Mouse (Mus musculus) heart, postnatal 14 days (tissue): ENCODE results near the gene Eif6. TPM values are rescaled to one million over a fixed set of nuclear protein-coding genes. Genes with fewer than 3 reads are reported as not detected.
"Not testable (repeated sequence)": the region's sequence is repeated elsewhere in the genome, so short reads cannot be mapped to it uniquely, and the experiment has no call there.

Source experiments
- DNase-seq, 2 experiments: peaks; one replicate each; pipeline ENCODE4 v3.0.0; 2021 to 2022
- intact Hi-C: fragments of 180-260 bp; cut with DNase I; formaldehyde crosslinking; loops from one replicate; pipeline ENCODE4 v1.15.1; 2025
- long read RNA-seq, 2 experiments: library from polyadenylated mRNA; stranded (forward); transcript quantifications; one replicate each; pipeline ENCODE4 v2.0.0; 2021
- total RNA-seq, 2 experiments: library from RNA; stranded (reverse); gene quantifications; 2 replicates each; pipeline ENCODE4 v1.2.3; 2021

Gene Eif6
- total RNA-seq, result 10 to 100 TPM; 54.3 to 69.8 TPM
- long read RNA-seq, experiment 1, transcript Eif6-201 (6 exons, 1,500 nt), result major isoform, 97 of 100 reads
- long read RNA-seq, experiment 1, partial matches to known transcripts, result 1 of 100 reads
- long read RNA-seq, experiment 1, other reads (novel, unspliced or antisense), result 2 of 100 reads
- long read RNA-seq, experiment 2, transcript Eif6-201 (6 exons, 1,500 nt), result major isoform, 82 of 87 reads
- long read RNA-seq, experiment 2, partial matches to known transcripts, result 2 of 87 reads
- long read RNA-seq, experiment 2, other reads (novel, unspliced or antisense), result 2 of 87 reads

- DNase-seq, result peak; percentile 83 to 84
- intact Hi-C loops, result no loop called here
These were observed at the start of gene Eif6 for GRCm38 (mm10) chr2:155826630-155827424. Gene Eif6 (minus strand): TSS chr2:155826925.

DNA sequence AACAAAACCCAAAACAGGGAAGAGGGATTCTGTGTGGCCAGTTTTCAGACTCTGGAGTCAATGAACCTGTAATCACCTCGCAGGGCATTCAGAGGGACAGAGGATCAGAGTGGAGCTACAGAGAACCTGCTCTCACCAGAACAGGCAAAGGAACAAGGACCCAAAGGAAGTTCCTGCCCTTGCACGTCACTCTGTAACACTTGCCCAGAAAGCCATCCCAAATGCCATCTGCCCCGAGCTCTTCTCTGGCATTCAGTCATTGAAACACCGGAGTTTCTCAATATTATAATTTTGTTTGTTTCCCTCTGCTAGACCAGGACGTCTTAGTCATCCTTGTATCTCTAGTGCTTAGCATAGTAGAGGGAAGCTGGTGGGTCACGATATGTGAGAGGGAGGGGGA, 46.9 kb upstream of the Eif6 start:
- intact Hi-C loops, result no loop called here
- DNase-seq, result no peak

DNA sequence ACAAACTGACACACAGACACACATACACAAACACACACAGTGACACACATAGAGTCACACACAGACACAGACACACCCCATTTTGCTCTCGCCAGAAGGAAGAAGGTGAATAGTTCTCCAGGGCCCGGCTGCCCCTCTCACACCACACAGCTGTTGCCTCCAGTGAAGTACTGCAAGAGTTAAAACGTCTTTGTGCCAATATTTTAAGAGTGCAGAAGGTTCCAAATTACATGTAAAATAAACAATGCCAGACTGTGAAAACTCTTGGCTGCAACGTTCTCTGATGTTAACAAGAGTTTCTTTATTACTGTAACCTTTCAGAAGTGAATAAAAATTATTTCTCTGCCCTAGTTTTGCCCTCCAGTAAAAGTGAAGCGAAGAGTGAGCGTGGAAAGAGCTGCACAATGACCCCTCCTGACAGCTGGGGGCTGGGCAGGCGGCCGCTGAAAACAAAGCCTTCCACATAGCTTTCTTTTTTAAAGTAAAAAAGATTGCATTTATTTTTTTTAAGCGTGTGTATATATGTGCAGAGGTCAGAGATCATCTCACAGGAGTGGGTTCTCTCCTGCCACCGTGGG, 46.3 kb upstream of the Eif6 start:
- intact Hi-C loops, result no loop called here

GRCm38 (mm10) chr2:155872486-155872885, 45.8 kb upstream of the Eif6 start:
- DNase-seq, result no peak
- intact Hi-C loops, result no loop called here

More for the DNA sequence above, 46.3 kb upstream of the Eif6 start:
- no peak for DNase-seq

DNA sequence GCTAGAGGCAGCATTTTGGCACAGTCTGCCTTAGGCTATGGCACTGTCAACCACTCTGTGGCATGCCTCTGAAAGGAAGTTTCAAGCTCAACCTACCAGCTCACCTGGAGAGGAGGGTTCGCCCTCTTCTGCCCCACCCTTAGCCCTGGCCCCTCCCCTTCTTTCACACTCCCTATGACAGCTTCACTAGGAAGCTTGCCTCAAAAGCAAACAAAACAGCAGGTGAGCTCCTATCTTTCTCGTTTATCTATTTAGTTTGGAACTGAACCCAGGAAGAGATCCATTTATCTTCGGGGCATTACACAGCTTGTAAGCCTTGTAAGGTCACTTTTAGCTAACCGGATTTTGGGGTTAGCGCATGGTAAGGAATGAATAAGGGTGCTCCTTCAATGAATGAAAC, 43.0 kb upstream of the Eif6 start:
- DNase-seq, result no peak
- intact Hi-C loops, result no loop called here

DNA sequence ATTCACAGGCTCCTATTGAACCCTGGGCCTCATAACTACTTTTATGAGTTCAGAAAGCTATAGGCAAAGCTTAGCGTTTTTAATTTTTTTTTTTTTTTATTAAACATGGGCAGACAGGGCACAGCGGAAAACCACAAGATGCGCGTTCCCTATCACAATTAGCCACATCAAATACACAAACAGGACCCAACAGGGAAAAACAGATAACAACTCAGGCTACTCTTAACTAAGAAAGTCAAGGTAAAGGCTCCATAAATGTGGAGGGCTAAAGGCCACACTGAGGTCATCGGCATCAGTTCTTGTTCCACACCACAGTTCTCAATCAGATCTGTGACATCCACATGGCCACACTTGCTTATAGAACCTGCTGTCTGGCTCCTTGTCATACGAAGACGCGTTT, 41.6 kb upstream of the Eif6 start:
- no peak for DNase-seq
- intact Hi-C loops, result no loop called here

DNA sequence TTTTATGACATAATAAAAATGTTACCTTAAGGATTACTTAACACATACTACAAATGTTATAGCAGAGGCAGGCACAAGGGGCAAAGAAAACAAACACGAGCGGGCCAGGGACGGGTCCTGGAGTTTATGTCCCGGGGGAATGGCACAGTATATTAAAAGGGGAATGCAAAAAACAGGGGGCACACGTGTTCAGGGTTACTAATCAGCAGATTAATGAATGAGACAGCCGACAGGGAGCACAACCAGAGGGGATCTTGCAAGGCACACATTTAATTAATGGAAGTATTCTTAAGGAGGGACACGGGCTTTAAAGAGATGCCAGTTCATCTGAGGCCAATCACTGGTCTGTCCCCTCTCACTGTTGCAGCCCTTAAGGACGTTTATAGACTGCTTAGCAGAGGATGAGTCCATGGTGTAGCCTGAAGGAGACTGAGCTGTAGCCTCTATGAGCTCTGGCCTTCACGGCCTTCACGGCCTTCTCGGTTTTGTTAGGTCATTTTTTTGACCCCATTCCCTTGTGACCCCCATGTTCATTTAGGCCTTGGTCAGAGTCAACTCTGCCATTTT, 36.7 kb upstream of the Eif6 start:
- DNase-seq, result no peak
- intact Hi-C loops, result no loop called here

- DNase-seq, result no peak
- intact Hi-C loops, result no loop called here
These were observed 36.0 kb upstream of the Eif6 start for GRCm38 (mm10) chr2:155862573-155863300.

GRCm38 (mm10) chr2:155861581-155861980, 34.9 kb upstream of the Eif6 start:
- DNase-seq, result no peak
- intact Hi-C loops, result no loop called here

GRCm38 (mm10) chr2:155860102-155860501, 33.4 kb upstream of the Eif6 start:
- DNase-seq, result no peak
- intact Hi-C loops, result no loop called here

- DNase-seq, result no peak
- intact Hi-C loops, result no loop called here
These were observed 25.8 kb upstream of the Eif6 start for GRCm38 (mm10) chr2:155852536-155852935.

GRCm38 (mm10) chr2:155850120-155850519, 23.4 kb upstream of the Eif6 start:
- intact Hi-C loops, result no loop called here
- DNase-seq, result no peak

DNA sequence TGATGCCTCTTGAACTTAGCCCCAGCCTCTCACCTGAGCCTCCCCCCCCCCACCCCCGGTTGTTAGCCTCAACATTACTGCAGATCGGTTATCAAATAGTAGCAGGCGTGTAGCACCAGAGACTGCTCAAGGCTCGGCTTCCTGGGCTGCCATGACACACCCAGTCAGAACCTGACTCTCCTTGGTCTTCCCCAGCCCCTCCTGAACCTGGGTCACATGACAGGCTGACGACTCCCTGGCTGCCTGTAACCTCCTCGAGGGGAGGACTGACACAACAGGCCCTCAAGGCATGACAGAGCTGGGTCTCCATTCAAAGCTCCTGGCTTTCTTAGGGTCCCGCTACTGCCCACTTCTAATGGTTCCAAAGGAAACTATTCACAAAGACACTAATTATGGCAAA, 22.7 kb upstream of the Eif6 start:
- no peak for DNase-seq
- intact Hi-C loops, result no loop called here

- intact Hi-C loops, result loop anchor here (1.0 kb wide), 1 partner anchor 98 kb away; no protein-coding TSS in a partner anchor
- peak; percentile 78 to 82 for DNase-seq
These were observed 21.6 kb upstream of the Eif6 start for GRCm38 (mm10) chr2:155848291-155848690.

DNA sequence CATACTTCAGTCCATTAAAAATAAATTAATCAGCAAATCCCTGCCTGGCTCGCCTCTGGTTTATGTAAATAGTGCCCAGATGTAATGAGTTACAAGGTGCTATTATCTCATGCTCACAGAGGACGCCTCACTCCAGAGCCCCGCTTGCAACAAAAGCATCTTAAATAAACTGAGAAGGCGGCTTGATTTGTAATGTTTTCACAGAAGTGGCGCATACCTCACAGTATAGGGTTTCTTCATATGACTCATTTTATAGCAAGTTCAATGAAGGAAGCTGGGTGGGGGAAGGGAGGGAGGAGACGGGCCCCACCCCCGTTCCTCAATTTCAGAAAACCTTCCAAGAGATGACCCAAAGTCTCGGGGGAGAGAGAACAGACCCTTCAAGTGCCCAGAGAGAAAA, 20.2 kb upstream of the Eif6 start:
- intact Hi-C loops, result no loop called here
- DNase-seq, result no peak

- no peak for DNase-seq
- intact Hi-C loops, result no loop called here
These were observed 12.2 kb upstream of the Eif6 start for GRCm38 (mm10) chr2:155838961-155839360.

DNA sequence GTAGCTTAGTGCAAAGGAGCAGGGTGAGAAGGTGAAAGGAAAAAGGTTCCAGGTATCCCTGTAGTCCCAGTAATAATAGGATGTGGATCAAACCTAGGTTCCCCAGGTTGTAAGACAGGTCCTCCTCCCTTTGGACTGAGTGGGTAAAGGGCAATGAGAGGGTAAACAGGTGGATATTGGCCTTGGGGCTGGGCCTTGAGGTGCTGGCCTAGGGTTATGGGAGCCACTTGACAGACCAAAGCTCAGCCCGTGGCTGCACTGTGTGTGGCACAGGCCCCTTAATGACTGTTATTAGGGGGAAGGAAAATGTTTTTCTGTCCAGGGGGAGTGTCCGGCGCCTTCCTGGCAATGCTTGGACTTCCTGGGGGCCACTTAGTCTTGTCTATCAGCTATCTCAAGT, 11.2 kb upstream of the Eif6 start:
- DNase-seq, result no peak
- intact Hi-C loops, result no loop called here

DNA sequence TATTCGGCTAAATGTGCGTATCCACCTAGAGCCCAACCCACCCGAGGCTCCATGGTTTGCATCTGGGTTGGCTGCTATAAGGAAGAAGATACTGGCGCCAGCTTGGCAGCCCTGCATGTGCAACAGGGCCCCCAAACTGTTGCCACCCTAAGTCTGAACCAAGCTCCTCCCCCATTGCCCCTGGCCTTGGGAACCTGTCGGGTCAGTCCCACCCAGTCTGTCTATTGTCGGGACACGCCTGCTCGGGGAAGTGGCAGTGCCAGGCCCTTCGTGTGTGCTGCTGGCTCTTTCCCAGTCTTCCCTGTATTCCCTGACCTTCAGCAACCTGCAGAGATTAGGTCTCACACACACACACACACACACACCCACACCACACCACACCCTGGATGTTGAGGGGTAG, 8.0 kb upstream of the Eif6 start, which contains the start of gene Fam83c:
TSS of gene Fam83c (minus strand) at position 123 of the 400 bp plus-strand sequence.
- intact Hi-C loops, result no loop called here
- DNase-seq, result no peak

GRCm38 (mm10) chr2:155832087-155832486, 5.4 kb upstream of the Eif6 start:
- intact Hi-C loops, DNase-seq: not testable (repeated sequence)

GRCm38 (mm10) chr2:155831302-155831701, 4.6 kb upstream of the Eif6 start:
- intact Hi-C loops, result no loop called here
- no peak for DNase-seq
